Mouse (Mus musculus) left cerebral cortex, postnatal 25 days (tissue): ENCODE data around the gene Pgm2. TPM values are rescaled to one million over a fixed set of nuclear protein-coding genes. Genes with fewer than 3 reads are reported as not detected.

Source experiments
- DNase-seq, 2 experiments: peaks; one replicate each; pipeline ENCODE4 v3.0.0; 2022; ENCODE audit warnings: low spot score in 2 of 2, mixed read lengths in 1 of 2
- intact Hi-C: fragments of 180-260 bp; cut with DNase I; formaldehyde crosslinking; loops from one replicate; pipeline ENCODE4 v1.15.1; 2025
- microRNA-seq, 2 experiments: library from miRNA; unstranded; fragments of <30 nt; microRNA quantifications; one replicate each; pipeline ENCODE4 v1.2.0; 2022
- total RNA-seq, 2 experiments: library from RNA; stranded (reverse); gene quantifications; 2 replicates each; pipeline ENCODE4 v1.2.3; 2021

The Pgm2 gene
- total RNA-seq, 2 experiments from 2014 or later = 9.0 to 9.9 TPM

DNA sequence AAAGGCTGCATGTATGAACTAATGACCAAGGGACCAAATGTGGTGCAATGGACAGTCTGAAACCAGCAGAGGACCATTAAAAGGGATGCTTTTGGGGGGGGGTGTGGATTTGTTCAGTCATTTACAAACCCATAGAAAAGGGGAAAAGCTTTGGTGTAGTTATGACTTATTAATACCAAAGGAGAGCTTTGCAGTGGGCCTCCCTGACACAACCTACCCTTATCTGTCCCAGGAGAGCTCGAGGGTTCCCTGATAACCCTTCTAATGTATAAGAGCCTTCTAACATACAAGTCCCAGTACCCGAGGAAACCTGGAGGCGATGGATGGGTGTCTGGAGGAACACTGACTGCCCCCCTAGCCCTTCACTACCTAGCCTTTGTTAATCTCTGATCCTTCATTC lies 69.2 kb downstream of the Pgm2 start:
- intact Hi-C loops = no loop called here

DNA sequence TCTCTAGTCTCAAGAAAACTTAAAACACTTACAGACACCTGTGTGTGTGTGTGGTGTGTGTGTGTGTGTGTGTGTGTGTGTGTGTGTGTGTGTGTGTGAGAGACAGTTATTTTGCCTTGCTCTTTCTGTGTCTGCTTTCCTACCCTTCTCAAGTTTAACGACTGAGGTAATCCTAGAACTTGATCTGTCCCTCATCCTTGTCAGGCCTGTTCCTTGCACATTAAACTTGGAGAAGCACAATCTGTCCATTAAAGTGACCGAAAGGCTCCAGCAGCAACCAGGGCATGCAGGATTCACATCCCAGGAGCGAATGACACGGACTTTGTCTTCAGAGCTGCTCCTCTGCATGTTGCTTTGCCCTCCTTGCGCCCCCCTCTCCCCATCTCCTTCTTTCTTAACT lies 69.8 kb downstream of the Pgm2 start:
- no peak for DNase-seq
- intact Hi-C loops = no loop called here

More for the DNA sequence above, 69.2 kb downstream of the Pgm2 start:
- no peak for DNase-seq

DNA sequence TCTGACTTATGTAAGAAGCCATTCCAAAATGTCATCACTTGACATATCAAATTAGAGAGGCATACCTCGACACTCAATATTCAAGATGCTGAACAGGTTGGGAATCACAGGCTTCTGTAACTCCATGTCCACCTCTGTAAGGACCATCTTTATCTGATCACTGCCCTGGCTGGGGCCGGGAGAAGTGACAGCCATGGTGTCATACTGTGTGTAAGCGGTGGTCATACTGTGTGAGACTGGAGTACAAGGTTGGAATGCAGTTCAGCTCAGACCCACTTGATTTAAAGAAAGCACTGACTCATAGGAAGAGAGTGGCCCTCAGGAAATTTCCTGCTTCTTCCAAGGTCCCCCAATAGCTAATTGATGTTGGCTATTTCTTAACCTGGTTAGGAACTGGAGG lies 71.7 kb downstream of the Pgm2 start:
- intact Hi-C loops = no loop called here
- no peak for DNase-seq

DNA sequence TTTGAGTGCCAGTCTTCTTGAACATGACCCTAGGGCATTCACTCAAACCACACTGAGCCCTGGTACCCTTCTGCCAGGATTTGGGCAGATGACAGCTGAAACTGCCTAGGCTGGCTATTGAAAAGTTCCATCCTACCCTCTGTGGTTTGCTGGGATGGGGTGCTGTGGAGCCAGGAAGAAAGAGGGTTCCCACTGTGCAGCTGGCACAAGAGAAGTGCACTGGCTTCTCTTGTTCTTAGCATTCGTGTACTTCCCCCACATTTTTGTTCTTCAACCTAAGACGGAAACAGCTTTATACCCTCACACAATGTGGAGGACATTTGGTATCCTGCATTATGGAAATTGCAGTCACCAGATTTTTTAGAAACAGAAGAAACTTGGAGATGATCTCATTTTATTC lies 73.1 kb downstream of the Pgm2 start:
- peak in 1 of 2 experiments; percentile 71 for DNase-seq
- intact Hi-C loops = no loop called here

- DNase-seq = no peak
These were observed 76.3 kb downstream of the Pgm2 start for GRCm38 (mm10) chr5:64168990-64169540.

DNA sequence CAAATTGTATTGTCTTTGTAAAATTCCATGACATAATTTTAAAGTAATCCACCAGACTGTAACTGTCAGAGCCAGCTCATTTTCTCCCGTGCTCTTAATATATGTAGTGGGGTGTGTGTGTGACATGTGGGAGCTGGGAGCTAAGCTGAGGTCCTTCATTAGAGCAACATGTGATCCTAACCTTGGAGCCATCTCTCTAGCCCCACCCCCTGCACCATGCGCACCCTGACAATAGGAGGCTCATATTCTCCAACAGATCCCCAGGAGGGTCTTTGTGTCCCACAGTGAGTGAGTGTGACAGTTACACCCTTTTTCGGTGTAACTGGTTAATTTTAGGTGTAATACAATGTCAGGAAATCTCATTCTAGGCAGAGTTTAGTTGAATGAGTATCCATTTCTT lies 80.1 kb downstream of the Pgm2 start:
- intact Hi-C loops = no loop called here
- DNase-seq = no peak

More at GRCm38 (mm10) chr5:64168990-64169540, 76.3 kb downstream of the Pgm2 start:
- intact Hi-C loops = no loop called here

DNA sequence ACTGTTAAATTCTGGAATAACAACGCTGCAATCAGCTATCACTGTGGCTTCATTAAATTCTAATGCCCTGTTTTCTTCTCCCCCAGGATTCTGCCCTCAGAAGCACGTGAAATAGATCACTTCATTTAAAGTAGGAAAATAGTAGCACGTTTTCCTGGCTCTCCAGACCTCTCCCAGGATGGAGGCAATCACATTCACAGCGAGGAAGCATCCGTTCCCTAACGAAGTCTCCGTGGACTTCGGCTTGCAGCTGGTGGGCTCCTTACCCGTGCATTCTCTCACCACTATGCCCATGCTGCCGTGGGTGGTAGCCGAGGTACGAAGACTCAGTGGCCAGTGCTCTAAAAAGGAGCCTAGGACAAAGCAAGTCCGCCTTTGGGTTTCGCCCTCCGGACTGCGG lies 80.6 kb downstream of the Pgm2 start:
- no peak for DNase-seq
- intact Hi-C loops = no loop called here

GRCm38 (mm10) chr5:64174429-64174935 lies 81.7 kb downstream of the Pgm2 start:
- intact Hi-C loops = no loop called here
- DNase-seq = no peak

Small RNA genes lying within 50 kb of the gene (microRNA-seq; reads per million reads assigned to microRNA genes)
- gene Gm22395 (0 reads per million in 2 experiments), gene Gm23967 (0 reads per million in 2 experiments)

Other genes starting within 250 kb of the Pgm2 start
- gene Rell1, start 124.1 kb upstream of the Pgm2 start, total RNA-seq = 10 to 100 TPM; 10.6 to 11.7 TPM
- 10 to 100 TPM; 16.2 to 20.2 TPM for gene Tbc1d1, start 63.4 kb downstream of the Pgm2 start, total RNA-seq